Mouse (Mus musculus) thymus, adult 2 months (tissue): ENCODE results near the gene Plch2. TPM values are rescaled to one million over a fixed set of nuclear protein-coding genes. Genes with fewer than 3 reads are reported as not detected.

Experiments
- DNase-seq: peaks from one replicate; pipeline ENCODE4 v3.0.0; 2021
- H3K27ac ChIP-seq: fragments of 200-500 bp; 2 replicates; pipeline ENCODE4 v1.5.1; 2012; ENCODE audit warnings: low read length, control low read depth; ENCODE audit not compliant: control insufficient read depth, insufficient read depth
- H3K27me3 ChIP-seq: fragments of 200-500 bp; 2 replicates; pipeline ENCODE4 v1.6.1; 2012; ENCODE audit warnings: mild to moderate bottlenecking, low read length, moderate library complexity, mixed read lengths; ENCODE audit not compliant: control insufficient read depth, insufficient read depth
- H3K36me3 ChIP-seq: fragments of 200-500 bp; 2 replicates; pipeline ENCODE4 v1.6.1; 2012; ENCODE audit warnings: mild to moderate bottlenecking, low read length, moderate library complexity; ENCODE audit not compliant: control insufficient read depth, insufficient read depth
- H3K4me1 ChIP-seq: fragments of 200-500 bp; replicated peaks from 2 replicates; pipeline ENCODE4 v1.6.1; 2012; ENCODE audit warnings: low read length; ENCODE audit not compliant: control insufficient read depth, insufficient read depth
- H3K4me3 ChIP-seq: fragments of 200-500 bp; 2 replicates; pipeline ENCODE4 v1.5.1; 2012; ENCODE audit warnings: mild to moderate bottlenecking, low read length, control low read depth, moderate library complexity; ENCODE audit not compliant: control insufficient read depth, insufficient read depth
- CTCF ChIP-seq: fragments of 200-500 bp; IDR thresholded peaks from 2 replicates; pipeline ENCODE4 v1.5.1; 2012; ENCODE audit warnings: mild to moderate bottlenecking, control low read depth, low read length, moderate library complexity, borderline replicate concordance; ENCODE audit not compliant: control insufficient read depth, poor library complexity, insufficient read depth; ENCODE audit errors: extremely low read depth
- POLR2A ChIP-seq: fragments of 200-500 bp; IDR thresholded peaks from 2 replicates; pipeline ENCODE4 v1.6.1; 2012; ENCODE audit warnings: mild to moderate bottlenecking, low read length, control low read depth, moderate library complexity; ENCODE audit not compliant: control insufficient read depth, poor library complexity, insufficient read depth; ENCODE audit errors: extremely low read depth
- WGBS: fragments of 180-500 bp; shearing (Covaris S2); methylation state at CpG from one replicate; pipeline ENCODE4 v1.1.7; 2018; 5-methylcytosine and 5-hydroxymethylcytosine counted together
- polyA plus RNA-seq: library from polyadenylated mRNA; depleted of rRNA; stranded (reverse); fragments of >200 nt; gene quantifications from 2 replicates; pipeline ENCODE4 v1.2.3, GENCODE M21; 2012

The Plch2 gene
- polyA plus RNA-seq, 1 experiment: 10.0 TPM

DNA sequence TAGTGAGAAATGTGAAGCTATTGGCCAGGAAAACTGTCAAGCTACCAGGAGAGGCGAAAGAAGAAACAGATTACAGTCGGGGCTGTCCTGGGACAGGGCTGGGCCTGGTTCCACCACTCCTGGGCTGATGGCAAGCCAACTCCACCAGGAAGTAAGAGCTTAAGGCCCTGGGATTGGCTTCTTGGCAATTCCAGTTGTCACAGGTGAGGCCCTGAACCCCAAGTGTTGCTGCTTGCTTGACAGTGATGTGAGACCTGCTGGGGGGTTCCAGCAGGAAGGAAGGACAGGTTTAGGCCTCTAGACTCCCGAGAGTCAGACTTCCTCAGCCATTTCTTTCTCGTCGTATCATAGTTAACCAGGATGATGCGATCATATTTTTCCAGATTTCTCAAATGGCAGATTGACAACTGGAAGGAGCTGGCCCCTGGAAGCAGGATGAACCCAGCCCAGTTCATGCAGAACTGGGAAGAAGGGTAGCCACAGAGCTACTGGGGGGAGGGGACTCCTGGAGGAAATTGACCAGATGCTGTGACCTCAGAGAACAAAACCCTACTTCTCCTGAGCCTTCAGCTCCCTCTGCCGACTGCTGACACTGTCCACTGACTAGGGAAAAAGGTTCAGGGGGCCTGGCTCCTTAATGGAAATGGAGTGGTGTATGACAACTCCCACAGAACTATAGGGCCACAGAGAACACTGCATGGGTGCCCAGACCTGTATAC, 37.0 kb upstream of the Plch2 start:
- H3K27me3 ChIP-seq: no peaks in the 10 kb centered on the region
- H3K27ac ChIP-seq: no peak overlapping the region
- no peak for TF ChIP-seq POLR2A
- no peak for TF ChIP-seq CTCF
- no peak overlapping the region for H3K4me3 ChIP-seq
- WGBS: 89% methylated on average over 7 of the region's 7 CpGs
- no peaks in the 10 kb centered on the region for H3K4me1 ChIP-seq
- H3K36me3 ChIP-seq: no peaks in the 10 kb centered on the region
- DNase-seq: no peak

DNA sequence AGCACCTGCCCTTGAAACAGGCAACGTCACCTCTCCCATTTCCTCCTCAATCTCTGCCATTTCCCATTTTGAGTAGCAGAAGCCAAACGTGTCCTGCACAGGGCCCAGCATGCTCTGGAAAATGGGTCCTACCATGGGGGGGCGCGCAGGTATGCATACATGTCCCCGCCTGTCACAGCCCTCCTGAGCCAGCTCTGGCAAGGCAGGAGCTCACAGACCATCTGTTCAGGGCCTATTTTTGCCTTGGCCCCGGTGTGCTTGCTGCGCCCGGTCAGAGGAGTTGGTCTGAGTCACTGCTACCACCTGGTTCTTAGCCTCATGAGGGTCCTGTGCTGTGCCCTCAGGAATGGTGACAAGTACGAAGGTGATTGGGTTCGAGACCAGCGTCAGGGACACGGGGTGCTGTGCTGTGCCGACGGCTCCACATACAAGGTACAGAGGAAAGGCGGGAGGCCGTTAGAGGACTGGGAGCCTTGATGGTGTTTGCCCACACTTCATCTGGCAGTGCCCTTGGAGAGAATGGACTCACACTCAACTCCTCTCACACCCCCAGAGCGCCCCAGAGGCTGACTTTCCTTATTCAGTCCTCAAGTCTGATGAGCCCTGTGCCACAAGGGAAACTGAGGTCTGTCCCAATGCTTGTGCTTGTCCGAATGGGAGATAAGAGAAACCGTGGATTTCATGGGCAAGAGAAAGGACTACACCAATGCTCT, 36.3 kb upstream of the Plch2 start:
- DNase-seq: no peak
- TF ChIP-seq CTCF (no peak), POLR2A (no peak)
- H3K4me3 ChIP-seq: no peak overlapping the region
- no peaks in the 10 kb centered on the region for H3K36me3 ChIP-seq
- no peaks in the 10 kb centered on the region for H3K27me3 ChIP-seq
- no peak overlapping the region for H3K27ac ChIP-seq
- H3K4me1 ChIP-seq: no peaks in the 10 kb centered on the region
- WGBS: 95% methylated on average over 19 of the region's 19 CpGs

DNA sequence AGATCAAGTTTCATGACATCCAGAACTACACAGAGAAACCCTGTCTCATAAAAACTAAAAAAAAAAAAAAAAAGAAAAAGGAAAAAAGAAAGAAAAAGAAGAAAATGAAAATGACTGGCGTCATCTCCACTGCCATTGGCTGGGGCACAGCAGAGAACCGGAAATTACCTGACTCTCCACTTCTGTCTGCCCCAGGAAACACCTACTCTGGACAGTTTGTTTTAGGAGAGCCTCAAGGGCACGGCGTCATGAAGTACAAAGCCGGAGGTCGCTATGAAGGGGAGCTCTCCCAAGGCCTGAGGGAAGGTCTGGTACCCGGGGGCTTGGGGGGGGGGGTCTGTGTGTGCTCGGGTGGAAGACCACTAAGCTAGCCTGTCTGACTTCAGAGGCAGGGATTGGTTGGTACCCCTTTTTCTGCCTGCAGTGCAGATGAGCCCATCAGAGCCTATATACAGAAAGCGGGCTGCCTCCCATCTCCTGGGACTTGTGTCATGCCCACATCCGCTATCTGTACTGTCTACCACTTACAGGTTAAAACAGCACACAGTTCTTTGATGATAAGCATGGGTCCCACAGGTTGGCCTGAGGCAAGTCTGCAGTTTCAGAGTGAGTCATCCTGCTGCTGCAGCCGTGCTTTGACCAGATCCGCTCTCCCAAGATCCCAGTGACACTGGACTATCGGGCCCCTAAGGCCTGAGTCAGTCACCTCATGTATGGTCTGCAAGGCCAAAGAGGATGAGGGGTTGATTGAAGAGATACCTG, 34.3 kb upstream of the Plch2 start:
- Histone ChIP-seq H3K27me3 (no peaks in the 10 kb centered on the region), H3K4me1 (peaks cover 7% of the 10 kb centered on the region), H3K4me3 (no peak overlapping the region), H3K27ac (no peak overlapping the region), H3K36me3 (no peaks in the 10 kb centered on the region)
- WGBS: 96% methylated on average over 13 of the region's 13 CpGs
- TF ChIP-seq CTCF: no peak
- TF ChIP-seq POLR2A: no peak
- DNase-seq: no peak

DNA sequence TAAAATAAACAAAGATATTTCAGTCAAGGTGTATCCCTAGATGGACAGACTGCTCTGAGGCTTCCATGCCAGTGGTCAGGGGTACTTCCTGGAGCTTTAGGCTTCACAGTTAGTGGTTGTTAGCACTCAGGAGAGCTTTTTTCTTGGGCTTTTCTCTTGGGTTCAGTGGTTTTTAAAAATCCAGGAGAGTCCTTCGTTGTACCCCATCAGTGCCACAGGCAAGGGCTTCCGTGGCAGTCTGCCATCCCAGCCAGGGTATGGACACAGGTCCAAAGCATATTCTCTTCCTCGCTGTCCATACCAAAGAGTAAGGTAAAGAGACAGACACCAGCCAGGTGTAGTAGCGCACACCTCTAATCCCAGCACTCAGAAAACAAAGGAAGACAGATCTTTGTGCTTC, 33.6 kb upstream of the Plch2 start:
- Histone ChIP-seq H3K36me3 (no peaks in the 10 kb centered on the region), H3K4me3 (no peak overlapping the region), H3K4me1 (peaks cover 10% of the 10 kb centered on the region), H3K27ac (no peak overlapping the region), H3K27me3 (no peaks in the 10 kb centered on the region)
- 93% methylated on average over 4 of the region's 4 CpGs for WGBS
- TF ChIP-seq CTCF (no peak), POLR2A (no peak)
- no peak for DNase-seq

DNA sequence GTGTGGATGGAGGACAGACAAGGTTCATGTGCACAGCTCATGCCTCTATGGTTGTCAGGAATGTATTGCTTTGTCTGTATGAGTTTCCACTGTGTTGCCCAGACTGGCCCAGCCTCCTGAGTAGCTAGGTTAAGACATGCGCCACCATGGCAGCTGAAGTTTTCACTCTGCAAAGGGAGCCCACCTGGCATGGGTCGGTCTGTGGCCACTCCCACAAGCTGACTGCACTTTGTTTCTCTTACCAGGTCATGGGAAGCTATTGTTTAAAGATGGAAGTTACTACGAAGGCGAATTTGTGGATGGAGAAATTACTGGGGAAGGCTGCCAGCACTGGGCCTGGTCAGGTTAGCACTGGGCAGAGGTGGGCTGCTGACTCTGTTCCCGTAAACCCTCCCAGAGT, 32.7 kb upstream of the Plch2 start:
- Histone ChIP-seq H3K4me3 (no peak overlapping the region), H3K36me3 (no peaks in the 10 kb centered on the region), H3K27me3 (no peaks in the 10 kb centered on the region), H3K4me1 (peaks cover 17% of the 10 kb centered on the region), H3K27ac (no peak overlapping the region)
- DNase-seq: no peak
- 96% methylated on average over 5 of the region's 5 CpGs for WGBS
- TF ChIP-seq CTCF: no peak
- no peak for TF ChIP-seq POLR2A
